Comparison of ENCODE assay signal across 9 mouse cellular contexts in the genomic region with DNA sequence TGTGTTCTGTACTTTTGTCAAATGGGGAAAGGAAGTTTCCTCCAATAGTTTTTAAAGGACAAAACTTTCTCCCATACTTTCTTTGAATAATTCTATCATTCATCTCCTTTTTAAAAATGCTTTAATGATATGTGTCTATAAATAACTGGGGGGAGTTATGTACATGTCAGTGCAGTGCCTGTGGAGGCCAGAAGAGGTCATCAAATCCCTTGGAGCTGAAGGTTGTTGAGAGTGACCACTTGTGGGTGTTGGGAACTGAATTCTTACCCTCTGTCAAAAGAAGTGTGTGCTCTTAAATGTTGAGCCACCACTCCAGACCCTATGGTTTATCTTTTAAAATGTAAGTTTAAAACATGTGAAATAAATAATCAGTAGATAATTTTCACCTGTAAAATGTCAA. TPM values are rescaled to one million over a fixed set of nuclear protein-coding genes. Genes with fewer than 3 reads are reported as not detected.
A peak's percentile ranks its signal among the peaks of the same experiment; 100 is the strongest.
DNase-seq lines count a peak whose midpoint lies in the region; ATAC-seq lines count a peak whose summit lies in the region.
"Had no signal": no experiment of that assay in that cellular context is flagged by ENCODE, and none has a peak within 500 bp of the region (broad histone marks: within the 10 kb centered on the region; RNA-seq: fewer than 3 reads in every experiment).

No protein-coding gene starts in this region.

- intact Hi-C loops in heart, postnatal 14 days (cut with DNase I) = loop anchor here (2.0 kb wide), 1 partner anchor 123 kb away; no protein-coding TSS in a partner anchor

- H3K27ac ChIP-seq in forebrain, embryonic 10.5 days = no peak overlapping the region
- H3K27ac ChIP-seq: hindbrain, embryonic 12.5 days had no signal

- ATAC-seq in common myeloid progenitor, adult 5-6 weeks (replicated peaks; ENCODE audit: low read depth, poor library complexity, severe bottlenecking) = peak; percentile 63; the same call in 1 of the 2 replicates
- ATAC-seq: forebrain, embryonic 16.5 days had no signal

- peak; percentile 6 to 27 for DNase-seq in heart, postnatal 14 days
- no peak for DNase-seq in heart, adult 9 months (ENCODE audit: low spot score in 2 of 2)
- DNase-seq in spleen, postnatal 36 days (ENCODE audit: low spot score in 2 of 2) = peak; percentile 5 to 6
- no peak for DNase-seq in spleen, adult 18-20 months
- DNase-seq in T-cell, adult 2 months (ENCODE audit: low spot score) = no peak
- DNase-seq in forebrain, embryonic 10.5 days (ENCODE audit: extremely low spot score, low spot score) = no peak

- no peaks in the 10 kb centered on the region for H3K9me3 ChIP-seq in forebrain, embryonic 10.5 days
- H3K9me3 ChIP-seq: hindbrain, embryonic 12.5 days had no signal

- H3K27me3 ChIP-seq in forebrain, embryonic 10.5 days (ENCODE audit: poor library complexity, severe bottlenecking) = no peaks in the 10 kb centered on the region
- H3K27me3 ChIP-seq: hindbrain, embryonic 12.5 days had no signal

- H3K4me1 ChIP-seq in forebrain, embryonic 10.5 days = peaks cover 6% of the 10 kb centered on the region; the same call in 1 of the 2 replicates
- H3K4me1 ChIP-seq: hindbrain, embryonic 12.5 days had no signal

- no peaks in the 10 kb centered on the region for H3K36me3 ChIP-seq in forebrain, embryonic 10.5 days (replicated peaks)
- H3K36me3 ChIP-seq: hindbrain, embryonic 12.5 days had no signal

- H3K4me3 ChIP-seq in forebrain, embryonic 10.5 days = no peak overlapping the region
- H3K4me3 ChIP-seq: hindbrain, embryonic 12.5 days had no signal

RNA-seq across cellular contexts. Expression of gene Syne1, which starts 39.0 kb away (rescaled TPM):
- 10 to 100 TPM; 64.3 to 67.6 TPM for total RNA-seq in heart, postnatal 14 days (2021)
- total RNA-seq in common myeloid progenitor, adult 5-6 weeks (2017) = 28.5 and 33.4 TPM in 2 replicates
- 1.5 and 1.7 TPM in 2 replicates for polyA plus RNA-seq in forebrain, embryonic 10.5 days (2016; fragmentation: Nextera tagmentation; extraction: Ambion mirVana)

Comparison
In these comparisons a context has a peak if more than half of its experiments do, and no peak if none do; other contexts are left out.
1. DNase-seq: peak in heart, postnatal 14 days (2 of 2) and spleen, postnatal 36 days (2 of 2); none in heart, adult 9 months (0 of 2), spleen, adult 18-20 months (0 of 2), T-cell, adult 2 months (single experiment) and forebrain, embryonic 10.5 days (single experiment).